Mouse (Mus musculus) kidney, adult 18-20 months (tissue): ENCODE data around the gene Gm17304.

Source experiments
- DNase-seq: peaks from one replicate; pipeline ENCODE4 v3.0.0; 2021

Gene Gm17304

GRCm38 (mm10) chr5:106628369-106629149 lies 19.7 kb downstream of the Gm17304 start:
- no peak for DNase-seq

- no peak for DNase-seq
These were observed 27.6 kb downstream of the Gm17304 start for GRCm38 (mm10) chr5:106636423-106636946.

GRCm38 (mm10) chr5:106639627-106640026 lies 30.7 kb downstream of the Gm17304 start:
- DNase-seq = no peak

- no peak for DNase-seq
These were observed 31.4 kb downstream of the Gm17304 start for GRCm38 (mm10) chr5:106640235-106640809.

GRCm38 (mm10) chr5:106641876-106642275 lies 33.0 kb downstream of the Gm17304 start:
- no peak for DNase-seq

GRCm38 (mm10) chr5:106643434-106643833 lies 34.5 kb downstream of the Gm17304 start:
- no peak for DNase-seq

- no peak for DNase-seq
These were observed 40.5 kb downstream of the Gm17304 start for GRCm38 (mm10) chr5:106649441-106649840.

GRCm38 (mm10) chr5:106649995-106650394 lies 41.1 kb downstream of the Gm17304 start:
- DNase-seq = no peak

- no peak for DNase-seq
These were observed 43.4 kb downstream of the Gm17304 start for GRCm38 (mm10) chr5:106652220-106652753.

- DNase-seq = no peak
These were observed 44.0 kb downstream of the Gm17304 start for GRCm38 (mm10) chr5:106652790-106653328.
